Mouse (Mus musculus) brown adipose tissue, adult 24 weeks (tissue): ENCODE measurements around the gene Gm26602. TPM values are rescaled to one million over a fixed set of nuclear protein-coding genes. Genes with fewer than 3 reads are reported as not detected.

Experiments
- H3K27ac ChIP-seq: fragments of 200-500 bp; replicated peaks from 2 replicates; pipeline ENCODE4 v1.5.1; 2012; ENCODE audit warnings: low read depth, mild to moderate bottlenecking, low read length
- H3K4me1 ChIP-seq: fragments of 200-500 bp; 2 replicates; pipeline ENCODE4 v1.6.1; 2012; ENCODE audit warnings: low read length, mixed read lengths; ENCODE audit not compliant: control insufficient read depth, insufficient read depth, insufficient read length
- H3K4me3 ChIP-seq: fragments of 200-500 bp; 2 replicates; pipeline ENCODE4 v1.5.1; 2012; ENCODE audit warnings: low read depth, mild to moderate bottlenecking, low read length, moderate library complexity; ENCODE audit not compliant: insufficient read depth
- polyA plus RNA-seq: library from polyadenylated mRNA; stranded (reverse); fragments of >200 nt; gene quantifications from 2 replicates; pipeline ENCODE4 v1.2.4, GENCODE M21; 2012; ENCODE audit not compliant: missing spikeins, insufficient read depth, insufficient read length

Gm26602 gene
- polyA plus RNA-seq, 1 experiment, result not detected

- Histone ChIP-seq H3K4me3 (peak overlapping the region; percentile 2; the same call in 1 of the 2 replicates), H3K4me1 (peaks cover 13% of the 10 kb centered on the region), H3K27ac (no peak overlapping the region)
These were observed 7.8 kb downstream of the Gm26602 start for GRCm38 (mm10) chr10:79918231-79919078.

- no peak overlapping the region for H3K27ac ChIP-seq
- peaks cover 13% of the 10 kb centered on the region for H3K4me1 ChIP-seq
- H3K4me3 ChIP-seq, result no peak overlapping the region
These were observed 8.7 kb downstream of the Gm26602 start for GRCm38 (mm10) chr10:79919251-79919849.

GRCm38 (mm10) chr10:79920056-79920890 lies 9.6 kb downstream of the Gm26602 start:
- Histone ChIP-seq H3K4me3 (no peak overlapping the region), H3K27ac (no peak overlapping the region), H3K4me1 (peaks cover 9% of the 10 kb centered on the region)

- Histone ChIP-seq H3K27ac (no peak within 1 kb of the TSS), H3K4me3 (peak within 1 kb of the TSS; percentile 41), H3K4me1 (peaks cover 2% of the 10 kb centered on the region)
These were observed 10.4 kb downstream of the Gm26602 start, which contains the start of gene R3hdm4 for GRCm38 (mm10) chr10:79920958-79921535. TSS of gene R3hdm4 (minus strand) at chr10:79921208.

GRCm38 (mm10) chr10:79921572-79921971 lies 10.9 kb downstream of the Gm26602 start:
- Histone ChIP-seq H3K4me1 (no peaks in the 10 kb centered on the region; the same call in 1 of the 2 replicates), H3K4me3 (peak overlapping the region; percentile 41), H3K27ac (no peak overlapping the region)

GRCm38 (mm10) chr10:79924998-79925784 lies 14.5 kb downstream of the Gm26602 start:
- no peak overlapping the region for H3K27ac ChIP-seq
- H3K4me3 ChIP-seq, result no peak overlapping the region
- H3K4me1 ChIP-seq, result peaks cover 2% of the 10 kb centered on the region; the same call in 1 of the 2 replicates

- H3K27ac ChIP-seq, result no peak overlapping the region
- H3K4me3 ChIP-seq, result peak overlapping the region; percentile 98
- peaks cover 2% of the 10 kb centered on the region; the same call in 1 of the 2 replicates for H3K4me1 ChIP-seq
These were observed 15.3 kb downstream of the Gm26602 start for GRCm38 (mm10) chr10:79925785-79926490.

- H3K27ac ChIP-seq, result peak within 1 kb of the TSS; percentile 76
- H3K4me1 ChIP-seq, result peaks cover 2% of the 10 kb centered on the region; the same call in 1 of the 2 replicates
- H3K4me3 ChIP-seq, result peak within 1 kb of the TSS; percentile 98
These were observed 16.1 kb downstream of the Gm26602 start, which contains the start of gene Arid3a for GRCm38 (mm10) chr10:79926491-79927323. TSS of gene Arid3a (plus strand) at chr10:79927043.

- peaks cover 8% of the 10 kb centered on the region; the same call in 1 of the 2 replicates for H3K4me1 ChIP-seq
- peak overlapping the region; percentile 2 for H3K27ac ChIP-seq
- H3K4me3 ChIP-seq, result peak overlapping the region; percentile 98
These were observed 16.8 kb downstream of the Gm26602 start for GRCm38 (mm10) chr10:79927324-79928029.

GRCm38 (mm10) chr10:79928030-79928694 lies 17.5 kb downstream of the Gm26602 start:
- Histone ChIP-seq H3K27ac (0 out of 2 replicates have a peak overlapping the region, but pooled peaks have one; percentile 2), H3K4me3 (peak overlapping the region; percentile 98), H3K4me1 (peaks cover 14% of the 10 kb centered on the region)

- no peak overlapping the region for H3K27ac ChIP-seq
- H3K4me1 ChIP-seq, result peaks cover 23% of the 10 kb centered on the region
- no peak overlapping the region for H3K4me3 ChIP-seq
These were observed 18.4 kb downstream of the Gm26602 start for GRCm38 (mm10) chr10:79928907-79929701.
